Mouse (Mus musculus) heart, adult 9 months (tissue): ENCODE measurements around the gene Hoxd9.

Experiments used
- DNase-seq, 2 experiments: peaks; one replicate each; pipeline ENCODE4 v3.0.0; 2022; ENCODE audit warnings: low spot score in 2 of 2

The Hoxd9 gene

GRCm38 (mm10) chr2:74711721-74712621, 14.4 kb downstream of the Hoxd9 start, which contains the start of the genes Hoxd3 and Hoxd4:
Hoxd3 (plus strand) TSS chr2:74711927.
Hoxd4 (plus strand) TSS chr2:74711929.
- DNase-seq = no peak

- DNase-seq = no peak
Measured at GRCm38 (mm10) chr2:74713239-74714150, 16.0 kb downstream of the Hoxd9 start.

GRCm38 (mm10) chr2:74714156-74714789, 16.7 kb downstream of the Hoxd9 start:
- no peak for DNase-seq

GRCm38 (mm10) chr2:74714881-74715280, 17.4 kb downstream of the Hoxd9 start:
- no peak for DNase-seq

GRCm38 (mm10) chr2:74715504-74716241, 18.1 kb downstream of the Hoxd9 start:
- peak; percentile 66 to 74 for DNase-seq

GRCm38 (mm10) chr2:74720384-74720783, 22.9 kb downstream of the Hoxd9 start:
- DNase-seq = no peak

- DNase-seq = no peak
Measured at GRCm38 (mm10) chr2:74720955-74721491, 23.5 kb downstream of the Hoxd9 start.

GRCm38 (mm10) chr2:74721882-74722281, 24.4 kb downstream of the Hoxd9 start:
- DNase-seq = no peak

- DNase-seq = no peak
Measured at GRCm38 (mm10) chr2:74722949-74723348, 25.4 kb downstream of the Hoxd9 start.

GRCm38 (mm10) chr2:74724244-74725015, 26.9 kb downstream of the Hoxd9 start:
- no peak for DNase-seq

GRCm38 (mm10) chr2:74725171-74725570, 27.6 kb downstream of the Hoxd9 start:
- DNase-seq = no peak

- DNase-seq = no peak
Measured at GRCm38 (mm10) chr2:74726551-74726950, 29.0 kb downstream of the Hoxd9 start, which contains the start of gene Gm28230. Gm28230 (plus strand) TSS chr2:74726728.

GRCm38 (mm10) chr2:74726973-74727639, 29.6 kb downstream of the Hoxd9 start:
- no peak for DNase-seq

- DNase-seq = no peak
Measured at GRCm38 (mm10) chr2:74727640-74728302, 30.2 kb downstream of the Hoxd9 start.

GRCm38 (mm10) chr2:74728303-74728680, 30.8 kb downstream of the Hoxd9 start:
- DNase-seq = no peak

GRCm38 (mm10) chr2:74730331-74730730, 32.8 kb downstream of the Hoxd9 start:
- no peak for DNase-seq

- DNase-seq = no peak
Measured at GRCm38 (mm10) chr2:74731055-74731454, 33.5 kb downstream of the Hoxd9 start.

- DNase-seq = no peak
Measured at GRCm38 (mm10) chr2:74731799-74732512, 34.4 kb downstream of the Hoxd9 start.
